Comparison of ENCODE assay signal across 23 mouse cellular contexts in the genomic region with DNA sequence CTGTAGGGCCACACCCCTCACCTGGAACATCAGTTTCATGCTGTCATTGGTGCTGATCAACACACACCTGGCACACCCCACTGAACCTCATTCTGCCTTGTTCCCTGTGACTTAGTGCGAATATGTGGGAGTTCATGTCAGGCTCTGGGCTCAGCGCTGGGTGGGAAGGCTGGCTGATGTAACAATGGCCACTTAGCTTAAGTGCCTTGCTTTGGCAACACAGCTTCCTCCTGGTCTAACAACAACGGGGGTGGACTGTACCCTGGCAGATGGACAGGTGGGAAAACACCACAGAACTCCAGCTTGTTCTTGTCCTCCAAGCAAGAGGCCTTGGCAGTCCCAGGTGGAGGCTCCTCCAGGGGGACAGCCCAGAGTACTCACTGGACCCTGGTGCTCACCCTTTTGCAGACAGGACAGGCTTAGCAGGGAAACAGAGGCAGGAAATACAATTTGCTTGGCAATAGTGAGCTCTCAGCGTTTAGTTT. TPM values are rescaled to one million over a fixed set of nuclear protein-coding genes. Genes with fewer than 3 reads are reported as not detected.
DNase-seq lines count a peak whose midpoint lies in the region; ATAC-seq lines count a peak whose summit lies in the region.
"Had no signal": no experiment of that assay in that cellular context is flagged by ENCODE, and none has a peak within 500 bp of the region (broad histone marks: within the 10 kb centered on the region; RNA-seq: fewer than 3 reads in every experiment).

No protein-coding gene starts in this region.

- H3K4me3 ChIP-seq in heart, embryonic 11.5 days (ENCODE audit: low read depth, low read length): no peak overlapping the region
- H3K4me3 ChIP-seq: forebrain, embryonic 10.5 days; forebrain, embryonic 13.5 days; heart, embryonic 13.5 days had no signal

- intact Hi-C loops in heart, postnatal 10 days (cut with DNase I): no loop called here

- H3K9me3 ChIP-seq in heart, embryonic 11.5 days (replicated peaks; ENCODE audit: control insufficient read depth, low read length): no peaks in the 10 kb centered on the region
- H3K9me3 ChIP-seq: forebrain, embryonic 10.5 days; forebrain, embryonic 13.5 days; G1E; heart, embryonic 13.5 days had no signal

- peak; percentile 24 to 25 for DNase-seq in heart, postnatal 10 days
- DNase-seq in lung, adult 18-20 months: peak; percentile 57 to 77
- DNase-seq in lung, postnatal 10 days: no peak
- DNase-seq in lung, postnatal 36 days: peak; percentile 61
- no peak for DNase-seq in lung, postnatal 14 days
- DNase-seq in kidney, postnatal 36 days: no peak
- DNase-seq: adrenal gland, postnatal 10 days; adrenal gland, postnatal 36 days; B cell, adult 2 months; cerebellum, adult 18-20 months; cerebellum, adult 9-10 months; gastrocnemius, postnatal 10 days; gastrocnemius, postnatal 36 days had no signal

- no peak overlapping the region for H3K27ac ChIP-seq in heart, embryonic 11.5 days (ENCODE audit: low read depth, low read length)
- H3K27ac ChIP-seq: forebrain, embryonic 10.5 days; forebrain, embryonic 13.5 days; heart, embryonic 13.5 days; hindbrain, embryonic 14.5 days had no signal

- peaks cover 22% of the 10 kb centered on the region for H3K27me3 ChIP-seq in heart, embryonic 11.5 days (ENCODE audit: control insufficient read depth, insufficient read depth, low read length)
- H3K27me3 ChIP-seq: forebrain, embryonic 13.5 days had no signal

- 72% methylated on average over 4 of the region's 4 CpGs for WGBS in heart, embryonic 11.5 days (ENCODE audit: insufficient replicate concordance)

- no peaks in the 10 kb centered on the region for H3K36me3 ChIP-seq in heart, embryonic 11.5 days (ENCODE audit: control insufficient read depth, insufficient read depth, low read length)
- H3K36me3 ChIP-seq: forebrain, embryonic 10.5 days; G1E; heart, embryonic 13.5 days had no signal

- no peak for ATAC-seq in heart, embryonic 11.5 days (replicated peaks; ENCODE audit: insufficient number of reproducible peaks, low FRiP score, low TSS enrichment)
- ATAC-seq: forebrain, embryonic 13.5 days; forebrain, embryonic 16.5 days; Patski had no signal

- no peak overlapping the region for H3K4me2 ChIP-seq in heart, embryonic 11.5 days
- H3K4me2 ChIP-seq: forebrain, embryonic 13.5 days; heart, embryonic 13.5 days; hindbrain, embryonic 14.5 days had no signal

- no peak overlapping the region for H3K9ac ChIP-seq in heart, embryonic 11.5 days (ENCODE audit: low read depth, low read length)
- H3K9ac ChIP-seq: forebrain, embryonic 13.5 days; heart, embryonic 13.5 days; hindbrain, embryonic 14.5 days had no signal

- H3K4me1 ChIP-seq in heart, embryonic 11.5 days (ENCODE audit: control insufficient read depth, insufficient read depth, low read length): no peaks in the 10 kb centered on the region
- H3K4me1 ChIP-seq: forebrain, embryonic 10.5 days; forebrain, embryonic 13.5 days had no signal

RNA-seq across cellular contexts. Expression of a gene that starts 3.1 kb away (rescaled TPM):
- total RNA-seq in heart, postnatal 10 days (2021): 1 to 10 TPM in 1 of 2 experiments, under 1 TPM in 1; 0.50 to 1.3 TPM
- 0.15 and 0.31 TPM in 2 replicates for polyA plus RNA-seq in heart, embryonic 11.5 days (2014; fragmentation: Nextera tagmentation; extraction: Ambion mirVana)
- total RNA-seq: CH12.LX; granulocyte monocyte progenitor cell, adult 5-6 weeks had no signal
- polyA plus RNA-seq: forebrain, embryonic 10.5 days; forebrain, embryonic 13.5 days; forebrain, embryonic 16.5 days; G1E; heart, embryonic 13.5 days; hindbrain, embryonic 14.5 days; Patski had no signal

RNA-seq across cellular contexts. Expression of a gene that starts 48.0 kb away (rescaled TPM):
- total RNA-seq in heart, postnatal 10 days (2021): 10 to 100 TPM; 25.5 to 31.0 TPM
- 26.7 and 27.7 TPM in 2 replicates for polyA plus RNA-seq in heart, embryonic 11.5 days (2014; fragmentation: Nextera tagmentation; extraction: Ambion mirVana)
- total RNA-seq: granulocyte monocyte progenitor cell, adult 5-6 weeks had no signal
- polyA plus RNA-seq: G1E had no signal

RNA-seq across cellular contexts. Expression of a gene that starts 53.0 kb away (rescaled TPM):
- 1 to 10 TPM; 1.3 TPM for total RNA-seq in heart, postnatal 10 days (2021)
- 0.37 and 0.69 TPM in 2 replicates for polyA plus RNA-seq in heart, embryonic 11.5 days (2014; fragmentation: Nextera tagmentation; extraction: Ambion mirVana)
- polyA plus RNA-seq: Patski had no signal

Comparison
In these comparisons a context has a peak if more than half of its experiments do, and no peak if none do; other contexts are left out.
1. DNase-seq: peak in heart, postnatal 10 days (2 of 2), lung, adult 18-20 months (2 of 2) and lung, postnatal 36 days (single experiment); none in lung, postnatal 10 days (single experiment), lung, postnatal 14 days (single experiment) and kidney, postnatal 36 days (0 of 2).